Mouse (Mus musculus): ENCODE measurements around the gene Faxc. TPM values are rescaled to one million over a fixed set of nuclear protein-coding genes. Genes with fewer than 3 reads are reported as not detected.

Gene Faxc
- total RNA-seq, 2 experiments from 2014 or later = 0.79 to 1.0 TPM

DNA sequence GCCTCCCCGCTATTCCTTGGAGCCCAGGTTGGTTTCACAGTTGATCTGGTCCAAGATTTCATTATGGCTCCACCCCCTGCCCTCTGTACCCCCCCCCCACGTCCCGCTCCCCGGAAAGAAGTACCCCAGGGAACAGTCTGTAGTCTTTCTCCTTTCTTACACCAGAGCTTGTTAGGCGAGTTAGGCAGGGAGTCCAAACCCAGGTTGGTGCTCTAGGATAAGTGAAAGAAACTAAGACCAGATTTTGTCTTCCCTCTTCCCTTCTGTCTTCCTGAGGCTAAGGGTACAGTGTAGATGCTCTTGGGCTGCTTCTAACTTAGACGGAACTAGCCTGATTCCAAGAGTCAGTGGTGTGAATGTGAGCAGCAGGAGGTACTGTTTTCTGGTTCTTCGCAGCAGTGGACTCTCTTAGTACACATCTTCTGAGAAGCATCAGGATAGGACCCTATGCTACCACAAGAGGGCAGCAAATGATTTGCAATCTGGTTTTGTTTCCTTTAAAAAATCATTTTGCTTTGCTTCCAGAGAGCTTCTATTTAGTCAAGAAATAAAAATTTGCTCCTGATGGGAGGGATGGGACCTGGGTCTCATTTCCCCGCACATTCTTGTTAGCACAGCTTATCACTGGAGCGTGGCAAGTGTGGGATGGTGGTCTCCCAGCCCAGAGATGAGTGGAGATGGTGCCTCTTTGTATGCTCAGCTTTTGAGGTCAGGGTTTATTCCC, 86.7 kb downstream of the Faxc start:
- intact Hi-C loops (cut with DNase I) = loop anchor here (10.0 kb wide), 1 partner anchor 477 kb away; no protein-coding TSS in a partner anchor
- peak; percentile 7 to 48 for DNase-seq

DNA sequence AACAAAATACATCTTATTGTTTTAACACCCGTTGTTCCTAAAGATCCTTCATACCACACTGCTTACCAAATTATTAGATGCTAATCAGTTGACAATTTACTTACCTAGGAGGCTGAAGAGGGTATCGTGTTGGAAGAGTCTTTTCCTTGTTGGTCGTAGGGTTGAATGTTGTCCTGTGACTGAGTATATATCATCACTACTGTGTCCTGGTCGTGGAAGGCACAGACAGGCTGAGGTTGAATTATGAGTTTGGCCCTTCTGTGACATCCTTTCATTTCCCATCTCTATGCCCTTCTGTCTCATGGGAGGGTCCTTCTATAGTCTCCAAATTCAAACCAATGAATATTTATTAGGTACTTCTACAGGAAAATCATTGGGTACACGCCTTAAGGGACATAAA, 87.3 kb downstream of the Faxc start:
- intact Hi-C loops (cut with DNase I) = loop anchor here (10.0 kb wide), 1 partner anchor 476 kb away; no protein-coding TSS in a partner anchor
- DNase-seq = no peak

DNA sequence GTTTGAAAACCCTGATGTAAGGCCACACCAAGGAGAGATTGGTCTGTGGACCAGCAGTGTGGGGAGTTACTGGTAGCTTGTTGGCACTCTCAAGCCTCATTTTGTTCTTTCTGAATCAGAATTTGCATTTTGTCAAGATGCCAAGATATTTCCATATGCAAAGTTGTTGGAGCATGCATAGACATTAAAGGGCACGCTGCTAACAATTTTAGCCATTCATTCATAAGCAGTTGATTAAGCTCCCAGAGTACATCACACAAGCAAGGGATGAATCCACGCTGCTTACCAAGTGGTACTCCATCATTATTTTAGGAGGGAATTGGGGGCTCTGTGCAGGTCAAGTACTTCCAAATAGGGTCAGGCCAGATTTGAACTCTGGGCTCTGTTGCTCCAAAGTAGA, 98.8 kb downstream of the Faxc start:
- no peak for DNase-seq
- intact Hi-C loops (cut with DNase I) = no loop called here

Other genes with a start within 250 kb of the Faxc start
- not detected for gene Prdm13, start 245.4 kb upstream of the Faxc start, total RNA-seq (2021)
- gene Ccnc, start 203.6 kb upstream of the Faxc start, total RNA-seq (2021) = 10 to 100 TPM; 13.7 to 17.2 TPM
- gene Usp45, start 164.2 kb upstream of the Faxc start, total RNA-seq (2021) = 10 to 100 TPM; 12.6 to 17.1 TPM
- 10 to 100 TPM; 12.5 TPM for gene Tstd3, start 164.1 kb upstream of the Faxc start, total RNA-seq (2021)
- 10 to 100 TPM; 38.7 to 56.3 TPM for gene Pnisr, start 83.7 kb upstream of the Faxc start, total RNA-seq (2021)
- 10 to 100 TPM; 32.4 to 34.2 TPM for gene Coq3, start 51.7 kb upstream of the Faxc start, total RNA-seq (2021)